Comparison of ENCODE assay signal across 28 mouse cellular contexts in genomic region chr12:31603586-31603985, GRCm38 (mm10). TPM values are rescaled to one million over a fixed set of nuclear protein-coding genes. Genes with fewer than 3 reads are reported as not detected.
DNase-seq lines count a peak whose midpoint lies in the region; ATAC-seq and TF ChIP-seq lines count a peak whose summit lies in the region.
"Had no signal": no experiment of that assay in that cellular context is flagged by ENCODE, and none has a peak within 500 bp of the region (broad histone marks: within the 10 kb centered on the region; RNA-seq: fewer than 3 reads in every experiment).

No protein-coding gene starts in this region.

- no peak overlapping the region for H3K27ac ChIP-seq in lung, postnatal 0 days (ENCODE audit: low read length)
- H3K27ac ChIP-seq in kidney, adult 2 months (ENCODE audit: insufficient read depth, low read depth, low read length): no peak overlapping the region
- H3K27ac ChIP-seq: embryonic facial prominence, embryonic 10.5 days; embryonic facial prominence, embryonic 13.5 days; forebrain, embryonic 12.5 days; forebrain, embryonic 15.5 days; heart, adult 2 months; heart, embryonic 10.5 days; hindbrain, embryonic 12.5 days; hindbrain, embryonic 15.5 days had no signal

- DNase-seq in lung, adult 18-20 months: peak; percentile 23 to 44
- no peak for DNase-seq in lung, postnatal 14 days
- DNase-seq in lung, postnatal 0 days (ENCODE audit: low spot score): peak; percentile 77
- peak; percentile 30 for DNase-seq in lung, postnatal 25 days (ENCODE audit: low spot score)
- DNase-seq in kidney, adult 2 months: no peak
- no peak for DNase-seq in layer of hippocampus, adult 18-20 months (ENCODE audit: low spot score in 2 of 2)
- DNase-seq: adrenal gland, adult 8-10 months; adrenal gland, postnatal 25 days; cerebellum, adult 11-12 months; cerebellum, adult 8-10 months; cerebellum, postnatal 10 days; cerebellum, postnatal 36 days; embryo, embryonic 11 days; gastrocnemius, postnatal 25 days; heart, adult 2 months had no signal

- no peaks in the 10 kb centered on the region for H3K4me1 ChIP-seq in lung, postnatal 0 days (ENCODE audit: insufficient read depth, low read depth, low read length)
- no peaks in the 10 kb centered on the region for H3K4me1 ChIP-seq in kidney, adult 2 months (ENCODE audit: control insufficient read depth, insufficient read depth, low read length)
- H3K4me1 ChIP-seq: embryonic facial prominence, embryonic 13.5 days; forebrain, embryonic 12.5 days; forebrain, embryonic 15.5 days; hindbrain, embryonic 12.5 days; hindbrain, embryonic 15.5 days had no signal

- no peak overlapping the region for H3K9ac ChIP-seq in lung, postnatal 0 days (replicated peaks; ENCODE audit: low read depth)
- H3K9ac ChIP-seq: embryonic facial prominence, embryonic 13.5 days; forebrain, embryonic 12.5 days; forebrain, embryonic 15.5 days; hindbrain, embryonic 12.5 days; hindbrain, embryonic 15.5 days had no signal

- TF ChIP-seq CTCF in lung, postnatal 0 days (IDR thresholded peaks at IDR 0.05): no peak
- TF ChIP-seq CTCF in kidney, adult 2 months (conservative IDR thresholded peaks at IDR 0.05; ENCODE audit: insufficient read depth, insufficient read length, low read depth, low read length): no peak

- no peaks in the 10 kb centered on the region for H3K9me3 ChIP-seq in lung, postnatal 0 days (ENCODE audit: low read length)
- H3K9me3 ChIP-seq: embryonic facial prominence, embryonic 10.5 days; embryonic facial prominence, embryonic 13.5 days; forebrain, embryonic 12.5 days; forebrain, embryonic 15.5 days; heart, embryonic 10.5 days; hindbrain, embryonic 12.5 days; hindbrain, embryonic 15.5 days had no signal

- TF ChIP-seq EP300 in lung, postnatal 0 days (IDR thresholded peaks at IDR 0.05): peak; percentile 57

- no peak for TF ChIP-seq POLR2A in kidney, adult 2 months (IDR thresholded peaks at IDR 0.05; ENCODE audit: low read depth, low read length)

- H3K4me2 ChIP-seq in lung, postnatal 0 days (replicated peaks; ENCODE audit: low read depth, low read length): no peak overlapping the region
- H3K4me2 ChIP-seq: embryonic facial prominence, embryonic 13.5 days; forebrain, embryonic 12.5 days; forebrain, embryonic 15.5 days; hindbrain, embryonic 12.5 days; hindbrain, embryonic 15.5 days had no signal

- WGBS in lung, postnatal 0 days: 27% methylated on average over 6 of the region's 6 CpGs
- WGBS in kidney, adult 2 months: 76% methylated on average over 6 of the region's 6 CpGs

- peak; percentile 94 for ATAC-seq in lung, postnatal 0 days
- ATAC-seq: CD4-positive, CD25-positive, alpha-beta regulatory T cell, adult 4 months; forebrain, embryonic 15.5 days had no signal

- no peak overlapping the region for H3K4me3 ChIP-seq in lung, postnatal 0 days (ENCODE audit: low read depth, low read length)
- no peak overlapping the region for H3K4me3 ChIP-seq in kidney, adult 2 months (ENCODE audit: insufficient read depth, low read depth, low read length)
- H3K4me3 ChIP-seq: embryonic facial prominence, embryonic 10.5 days; embryonic facial prominence, embryonic 13.5 days; erythroblast, embryonic 14.5 days; forebrain, embryonic 12.5 days; forebrain, embryonic 15.5 days; heart, adult 2 months; heart, embryonic 10.5 days; hindbrain, embryonic 12.5 days; hindbrain, embryonic 15.5 days had no signal

- no peaks in the 10 kb centered on the region for H3K36me3 ChIP-seq in lung, postnatal 0 days (ENCODE audit: insufficient read depth, low read length)
- no peaks in the 10 kb centered on the region for H3K36me3 ChIP-seq in kidney, adult 2 months (ENCODE audit: control insufficient read depth, insufficient read depth, low read length)
- H3K36me3 ChIP-seq: embryonic facial prominence, embryonic 10.5 days; forebrain, embryonic 12.5 days; forebrain, embryonic 15.5 days; hindbrain, embryonic 12.5 days; hindbrain, embryonic 15.5 days had no signal

- H3K27me3 ChIP-seq in lung, postnatal 0 days (replicated peaks; ENCODE audit: insufficient read depth, low read length): no peaks in the 10 kb centered on the region
- no peaks in the 10 kb centered on the region for H3K27me3 ChIP-seq in kidney, adult 2 months (replicated peaks; ENCODE audit: control insufficient read depth, insufficient read depth, low read length)
- H3K27me3 ChIP-seq: embryonic facial prominence, embryonic 13.5 days; forebrain, embryonic 12.5 days; forebrain, embryonic 15.5 days; hindbrain, embryonic 12.5 days; hindbrain, embryonic 15.5 days had no signal

RNA-seq across cellular contexts. Expression of gene Bcap29, which starts 30.9 kb away (rescaled TPM):
- 30.1 and 30.3 TPM in 2 replicates for polyA plus RNA-seq in lung, postnatal 0 days (2015; fragmentation: Nextera tagmentation; extraction: Ambion mirVana)
- polyA plus RNA-seq in kidney, adult 2 months (2012; rRNA removed): 2.4 and 4.7 TPM in 2 replicates
- 10 to 100 TPM; 37.6 to 44.9 TPM for total RNA-seq in layer of hippocampus, adult 18-20 months (2021)

RNA-seq across cellular contexts. Expression of gene Slc26a4, which starts 43.8 kb away (rescaled TPM):
- 0.54 TPM in 1 of 2 replicates, not detected in the other for polyA plus RNA-seq in lung, postnatal 0 days (2015; fragmentation: Nextera tagmentation; extraction: Ambion mirVana)
- 34.5 and 37.8 TPM in 2 replicates for polyA plus RNA-seq in kidney, adult 2 months (2012; rRNA removed)
- total RNA-seq in layer of hippocampus, adult 18-20 months (2021): 10 to 100 TPM; 11.5 to 12.0 TPM
- total RNA-seq: gastrocnemius, adult 8-10 months; gastrocnemius, postnatal 25 days; hematopoietic stem cell, adult 5-6 weeks had no signal
- polyA plus RNA-seq: C2C12; CD4-positive, CD25-positive, alpha-beta regulatory T cell, adult 4 months; embryonic facial prominence, embryonic 13.5 days; erythroblast, embryonic 14.5 days; forebrain, embryonic 12.5 days; forebrain, embryonic 15.5 days; gonadal fat pad, adult 2 months; heart, adult 2 months; hindbrain, embryonic 15.5 days had no signal

RNA-seq across cellular contexts. Expression of gene Dus4l, which starts 51.0 kb away (rescaled TPM):
- polyA plus RNA-seq in lung, postnatal 0 days (2015; fragmentation: Nextera tagmentation; extraction: Ambion mirVana): 7.4 and 8.9 TPM in 2 replicates
- polyA plus RNA-seq in kidney, adult 2 months (2012; rRNA removed): 3.3 and 3.4 TPM in 2 replicates
- 10 to 100 TPM in 1 of 2 experiments, 1 to 10 TPM in 1; 7.9 to 13.0 TPM for total RNA-seq in layer of hippocampus, adult 18-20 months (2021)

RNA-seq across cellular contexts. Expression of gene Cog5, which starts 51.1 kb away (rescaled TPM):
- polyA plus RNA-seq in lung, postnatal 0 days (2015; fragmentation: Nextera tagmentation; extraction: Ambion mirVana): 17.0 and 21.9 TPM in 2 replicates
- 16.7 and 17.7 TPM in 2 replicates for polyA plus RNA-seq in kidney, adult 2 months (2012; rRNA removed)
- 10 to 100 TPM; 63.6 to 64.7 TPM for total RNA-seq in layer of hippocampus, adult 18-20 months (2021)

Comparison
In these comparisons a context has a peak if more than half of its experiments do, and no peak if none do; other contexts are left out.
1. DNase-seq: peak in lung, adult 18-20 months (2 of 2), lung, postnatal 0 days (single experiment) and lung, postnatal 25 days (single experiment); none in lung, postnatal 14 days (single experiment), kidney, adult 2 months (single experiment) and layer of hippocampus, adult 18-20 months (0 of 2).
2. RNA of gene Slc26a4, which starts 43.8 kb away (polyA plus RNA-seq): 34.5 to 37.8 TPM in kidney, adult 2 months; 0.54 TPM in lung, postnatal 0 days; every median in the first group is over 10 times any median in the second.